Mouse (Mus musculus) lung, adult 2 months (tissue): ENCODE measurements around the gene Nsun3. TPM values are rescaled to one million over a fixed set of nuclear protein-coding genes. Genes with fewer than 3 reads are reported as not detected.

Experiments used
- DNase-seq: peaks from one replicate; pipeline ENCODE4 v3.0.0; 2022
- H3K4me1 ChIP-seq: fragments of 200-500 bp; 2 replicates; pipeline ENCODE4 v1.6.1; 2011; ENCODE audit warnings: low read length; ENCODE audit not compliant: control insufficient read depth, insufficient read depth
- H3K4me3 ChIP-seq: fragments of 200-500 bp; replicated peaks from 2 replicates; pipeline ENCODE3; 2011; ENCODE audit warnings: low read depth, mild to moderate bottlenecking, control low read depth, low read length; ENCODE audit errors: extremely low read depth
- CTCF ChIP-seq: fragments of 200-500 bp; IDR thresholded peaks from 2 replicates; pipeline ENCODE4 v1.5.1; 2011; ENCODE audit warnings: mild to moderate bottlenecking, low read length, control low read depth; ENCODE audit not compliant: insufficient read depth
- POLR2A ChIP-seq: fragments of 200-500 bp; IDR thresholded peaks from 2 replicates; pipeline ENCODE4 v1.6.1; 2011; ENCODE audit warnings: low read depth, mild to moderate bottlenecking, control low read depth, low read length, borderline replicate concordance; ENCODE audit errors: extremely low read depth
- whole genome bisulfite sequencing: fragments of 180-500 bp; shearing (Covaris S2); methylation state at CpG from one replicate; pipeline ENCODE4 v1.1.7; 2018; 5-methylcytosine and 5-hydroxymethylcytosine counted together
- polyA plus RNA-seq: library from polyadenylated mRNA; depleted of rRNA; stranded (reverse); fragments of >200 nt; gene quantifications from 2 replicates; pipeline ENCODE4 v1.2.3, GENCODE M21; 2012

The Nsun3 gene
- polyA plus RNA-seq, 1 experiment = 4.6 TPM

GRCm38 (mm10) chr16:62807249-62807979 is 20.8 kb upstream of the Nsun3 start:
- TF ChIP-seq CTCF = no peak
- TF ChIP-seq POLR2A = no peak
- WGBS = 56% methylated on average over 8 of the region's 8 CpGs
- DNase-seq = no peak
- H3K4me1 ChIP-seq = peaks cover 3% of the 10 kb centered on the region
- no peak overlapping the region for H3K4me3 ChIP-seq

DNA sequence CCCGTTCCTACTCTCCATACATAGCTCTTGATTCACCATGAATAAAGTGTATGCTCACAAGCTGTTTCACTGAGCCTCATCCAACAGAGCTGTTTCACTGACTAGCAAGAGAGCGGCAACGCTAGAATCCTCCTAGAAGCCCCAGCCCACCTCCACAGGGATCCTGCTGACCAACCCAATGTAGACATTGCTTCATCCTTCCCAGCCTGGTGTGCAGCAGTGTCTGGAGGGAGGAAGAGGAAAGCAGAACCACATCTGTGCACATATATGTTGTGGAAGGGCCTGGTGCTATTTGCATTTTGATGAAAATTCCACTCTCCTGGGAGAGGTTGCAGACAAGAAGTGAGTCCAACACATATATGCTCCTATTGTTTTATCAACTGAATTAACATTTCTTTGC is 18.0 kb upstream of the Nsun3 start:
- no peak for TF ChIP-seq CTCF
- TF ChIP-seq POLR2A = no peak
- Histone ChIP-seq H3K4me3 (no peak overlapping the region), H3K4me1 (peaks cover 3% of the 10 kb centered on the region)
- 95% methylated on average over 3 of the region's 3 CpGs for WGBS
- DNase-seq = no peak

DNA sequence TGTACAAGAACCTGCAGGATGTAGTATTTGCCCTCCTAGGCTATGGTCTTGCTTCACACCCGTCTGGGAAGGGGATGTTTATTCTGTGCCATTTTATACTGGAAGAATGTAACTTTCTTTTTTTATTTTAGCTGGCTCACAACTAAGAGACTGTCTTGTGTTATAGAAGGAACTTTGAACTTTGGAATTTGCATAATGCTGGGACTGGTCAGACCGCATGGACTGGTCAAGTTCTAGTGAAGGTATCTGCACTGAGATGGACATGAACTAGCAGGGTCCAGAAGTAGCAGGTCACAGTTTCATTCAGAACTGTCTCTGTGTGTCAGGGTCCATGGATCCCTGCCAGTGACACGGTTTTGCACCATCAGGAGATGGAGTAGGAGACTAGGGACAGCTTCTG is 13.2 kb upstream of the Nsun3 start:
- no peak for DNase-seq
- H3K4me1 ChIP-seq = no peaks in the 10 kb centered on the region
- TF ChIP-seq POLR2A (no peak), CTCF (no peak)
- no peak overlapping the region for H3K4me3 ChIP-seq
- 71% methylated on average over 3 of the region's 3 CpGs for WGBS

DNA sequence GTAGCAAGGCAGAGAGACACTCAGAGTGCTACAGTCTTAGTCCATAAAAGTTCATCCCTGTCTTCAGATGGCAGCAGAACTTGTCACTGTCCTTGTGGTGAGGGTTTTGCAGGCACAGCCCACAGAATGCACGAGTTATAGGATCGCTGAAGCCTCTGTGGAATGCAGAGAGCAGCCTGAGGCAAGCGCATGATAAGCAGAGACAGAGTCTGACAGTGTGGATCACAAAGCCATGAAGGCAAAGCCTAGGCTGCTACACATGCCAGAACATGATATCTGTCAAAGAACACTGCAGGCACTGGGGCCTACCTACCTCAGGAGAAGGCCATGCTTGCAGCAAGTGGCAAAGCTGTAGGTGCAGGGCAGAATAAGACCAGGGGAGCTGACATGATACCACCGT is 12.8 kb upstream of the Nsun3 start:
- WGBS = 82% methylated on average over 4 of the region's 4 CpGs
- TF ChIP-seq POLR2A (no peak), CTCF (no peak)
- no peak for DNase-seq
- Histone ChIP-seq H3K4me3 (no peak overlapping the region), H3K4me1 (no peaks in the 10 kb centered on the region)

DNA sequence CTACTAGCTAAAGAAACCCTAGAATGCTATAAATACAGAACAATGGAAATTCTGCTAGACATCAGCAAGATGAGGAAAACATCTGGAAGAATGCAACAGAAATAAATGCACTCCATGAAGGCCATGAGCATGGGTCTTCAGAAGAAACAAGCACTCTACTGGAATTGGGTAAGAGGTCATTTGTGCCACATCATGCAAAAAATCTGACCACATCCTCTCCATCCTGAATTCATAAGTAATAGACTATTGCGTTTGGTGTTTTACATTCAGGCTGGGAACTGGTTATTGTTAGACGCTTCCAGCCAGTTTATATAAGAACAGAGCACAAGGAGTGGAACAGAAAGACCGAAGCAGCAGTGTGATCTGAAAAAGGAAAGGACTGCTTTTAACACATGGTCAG is 12.2 kb upstream of the Nsun3 start:
- WGBS = 81% methylated on average over 3 of the region's 3 CpGs
- no peak for DNase-seq
- TF ChIP-seq CTCF = no peak
- no peak for TF ChIP-seq POLR2A
- Histone ChIP-seq H3K4me1 (no peaks in the 10 kb centered on the region), H3K4me3 (no peak overlapping the region)

GRCm38 (mm10) chr16:62796608-62797007 is 10.0 kb upstream of the Nsun3 start:
- 80% methylated on average over 1 of the region's 1 CpGs for WGBS
- Histone ChIP-seq H3K4me1 (no peaks in the 10 kb centered on the region), H3K4me3 (no peak overlapping the region)
- no peak for DNase-seq
- TF ChIP-seq CTCF (no peak), POLR2A (no peak)

- peaks cover 5% of the 10 kb centered on the region for H3K4me1 ChIP-seq
- TF ChIP-seq POLR2A = no peak
- no peak for TF ChIP-seq CTCF
- no peak for DNase-seq
- H3K4me3 ChIP-seq = no peak overlapping the region
- 29% methylated on average over 5 of the region's 5 CpGs for WGBS
These were observed 4.4 kb downstream of the Nsun3 start for GRCm38 (mm10) chr16:62782229-62782628.

DNA sequence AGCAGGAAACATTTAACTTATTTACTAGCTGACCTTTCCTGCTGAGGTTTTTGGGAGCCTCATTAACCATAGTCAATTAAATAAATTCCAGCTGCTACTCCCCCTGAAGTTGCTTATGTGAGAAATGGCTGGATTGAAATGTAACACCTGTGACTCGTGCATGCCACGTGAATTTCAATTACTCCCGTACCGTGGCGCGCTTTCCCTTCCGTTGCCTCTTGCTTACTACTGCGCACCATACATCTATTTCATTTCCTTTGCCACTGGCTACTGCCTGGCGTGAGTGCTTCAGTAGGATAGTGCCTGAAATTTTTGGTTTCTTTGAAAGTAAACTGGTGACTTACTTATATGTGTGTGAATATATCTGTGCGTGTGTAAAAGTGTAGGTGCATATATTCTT is 8.3 kb downstream of the Nsun3 start:
- no peak for DNase-seq
- no peak for TF ChIP-seq POLR2A
- TF ChIP-seq CTCF = no peak
- H3K4me1 ChIP-seq = no peaks in the 10 kb centered on the region
- no peak overlapping the region for H3K4me3 ChIP-seq
- WGBS = 86% methylated on average over 10 of the region's 10 CpGs

DNA sequence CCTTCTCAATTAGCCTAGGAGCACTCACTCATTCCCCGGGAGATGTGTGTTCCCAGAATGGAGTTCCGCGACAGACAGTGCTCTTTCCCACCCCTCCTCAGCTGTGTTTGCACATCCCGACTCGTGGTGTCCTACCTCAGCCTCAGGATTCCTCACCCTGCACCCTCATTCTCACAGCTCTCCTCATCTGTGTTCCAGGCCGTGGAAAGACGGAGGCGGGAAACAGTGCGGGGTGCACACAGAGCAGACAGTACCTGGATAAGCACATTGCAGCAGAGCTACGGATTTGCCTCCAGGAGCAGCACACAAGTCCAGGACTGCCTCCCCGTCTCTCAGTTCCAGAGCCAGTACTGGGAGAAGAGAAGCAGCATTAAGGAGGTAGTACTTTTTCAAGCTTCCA is 10.6 kb downstream of the Nsun3 start:
- Histone ChIP-seq H3K4me1 (no peaks in the 10 kb centered on the region), H3K4me3 (no peak overlapping the region)
- no peak for TF ChIP-seq CTCF
- TF ChIP-seq POLR2A = no peak
- 86% methylated on average over 11 of the region's 11 CpGs for WGBS
- DNase-seq = no peak

DNA sequence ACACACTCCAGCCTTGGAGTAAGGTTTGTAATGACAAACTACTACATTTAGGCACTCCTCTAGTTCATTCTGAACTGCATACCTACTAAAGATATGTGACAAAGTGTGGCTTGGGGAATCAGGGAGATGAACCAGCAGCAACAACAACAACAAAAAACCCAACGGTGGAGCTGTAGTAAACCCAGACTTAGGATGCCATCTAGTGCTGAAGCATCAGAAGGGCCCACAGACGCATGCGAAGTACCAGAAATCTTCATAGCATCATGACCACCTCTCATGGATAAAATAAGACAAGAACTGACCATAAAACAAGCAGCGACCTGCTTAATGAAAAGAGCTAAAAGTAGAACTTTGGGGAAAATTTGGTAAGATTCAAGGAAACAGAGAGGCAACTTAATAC is 13.2 kb downstream of the Nsun3 start:
- no peak for DNase-seq
- H3K4me1 ChIP-seq = no peaks in the 10 kb centered on the region
- no peak for TF ChIP-seq POLR2A
- TF ChIP-seq CTCF = no peak
- no peak overlapping the region for H3K4me3 ChIP-seq
- WGBS = 81% methylated on average over 4 of the region's 4 CpGs
